Mouse (Mus musculus): ENCODE results near the gene Golga1. TPM values are rescaled to one million over a fixed set of nuclear protein-coding genes. Genes with fewer than 3 reads are reported as not detected.

Gene Golga1
- polyA plus RNA-seq (2012; rRNA removed) = 9.8 and 10.6 TPM in 2 replicates

GRCm38 (mm10) chr2:39065400-39065987 is at the start of gene Golga1:
Golga1 (minus strand) TSS chr2:39065541.

DNA sequence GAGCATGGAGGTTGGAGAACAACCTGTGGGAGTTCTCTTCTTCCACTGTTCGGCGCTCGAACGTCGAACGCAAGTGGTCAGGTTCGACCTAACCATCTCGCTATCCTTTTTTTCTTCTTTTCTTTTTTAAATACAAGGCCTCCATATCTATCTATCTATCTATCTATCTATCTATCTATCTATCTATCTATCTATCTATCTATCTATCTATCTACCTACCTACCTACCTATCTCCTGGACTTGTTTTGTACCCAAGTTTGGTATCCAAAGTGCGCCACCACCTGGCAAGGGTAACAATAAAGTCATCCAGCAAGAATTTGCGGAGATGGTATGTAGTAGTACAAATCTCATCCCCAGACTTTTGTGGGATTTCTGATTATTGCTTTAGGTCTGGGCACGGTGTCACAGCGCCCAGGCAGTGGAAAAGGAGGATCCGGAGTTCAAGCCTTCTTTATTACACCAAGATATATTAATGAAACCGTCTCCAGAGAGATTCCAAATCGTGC is 59.7 kb downstream of the Golga1 start, which contains the start of gene Rpl35:
TSS of gene Rpl35 (minus strand) at position 51 of the 506 bp plus-strand sequence.

GRCm38 (mm10) chr2:39004880-39005435 is 60.4 kb downstream of the Golga1 start, which contains the start of gene Arpc5l:
Arpc5l (plus strand) TSS chr2:39005348.

DNA sequence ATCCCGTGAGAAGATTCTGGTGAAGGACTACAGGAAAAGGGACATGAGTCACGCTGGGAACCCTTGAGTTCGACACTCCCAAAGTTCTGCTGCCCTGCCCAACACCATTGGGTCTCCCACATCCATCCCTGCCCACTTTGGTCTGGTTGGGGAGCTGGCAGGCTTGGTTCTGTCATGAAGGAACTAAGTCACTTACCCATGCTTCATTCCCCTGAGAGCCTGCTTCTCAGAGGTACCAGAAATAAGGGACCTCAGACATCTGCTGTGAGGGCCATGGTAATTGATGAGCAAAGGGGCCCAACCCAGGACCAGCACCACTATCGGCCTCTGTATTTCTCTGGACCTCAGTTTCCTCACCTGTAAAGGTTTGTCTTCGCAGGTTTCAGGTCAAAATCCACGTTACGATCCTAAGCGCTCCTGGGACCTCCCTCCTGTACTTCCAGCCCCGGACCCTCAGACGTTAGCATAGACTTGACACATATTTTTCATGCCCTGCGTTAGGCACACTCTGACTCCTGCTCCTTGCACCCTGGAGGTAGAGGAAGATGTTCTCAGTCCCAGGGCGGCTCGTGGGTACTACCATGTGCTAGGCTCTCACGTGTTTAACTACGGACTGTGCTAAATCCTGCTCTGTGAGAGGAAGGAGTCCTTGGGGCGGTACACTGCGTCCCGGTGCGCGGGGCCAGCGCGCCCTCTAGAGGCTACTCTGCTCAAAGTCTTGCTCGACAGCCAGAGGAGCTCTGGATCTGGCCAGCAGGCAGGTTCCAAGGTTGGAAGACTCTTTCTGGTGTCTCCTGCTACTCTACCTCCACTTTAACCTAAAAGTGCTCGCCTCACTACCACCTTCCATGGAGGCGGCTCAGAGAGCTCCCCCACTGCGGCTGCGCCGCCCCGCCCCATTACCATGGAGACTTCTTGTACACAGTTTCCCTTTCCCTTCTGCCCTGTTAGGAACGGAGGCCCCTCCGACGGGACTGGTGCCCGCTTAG is 67.7 kb downstream of the Golga1 start, which contains the start of gene Wdr38:
TSS of gene Wdr38 (plus strand) at position 91 of the 989 bp plus-strand sequence.

Other genes with a start within 250 kb of the Golga1 start
- 1.1 and 1.7 TPM in 2 replicates for gene Nr6a1, start 137.9 kb downstream of the Golga1 start, polyA plus RNA-seq (2012; rRNA removed)
- gene Olfml2a, start 133.6 kb downstream of the Golga1 start, polyA plus RNA-seq (2012; rRNA removed) = 0.12 and 0.17 TPM in 2 replicates
- 0.38 and 0.43 TPM in 2 replicates for gene Wdr38, start 68.1 kb downstream of the Golga1 start, polyA plus RNA-seq (2012; rRNA removed)
- gene Arpc5l, start 60.2 kb downstream of the Golga1 start, polyA plus RNA-seq (2012; rRNA removed) = 27.2 and 31.2 TPM in 2 replicates
- 375 and 410 TPM in 2 replicates for gene Rpl35, start 59.9 kb downstream of the Golga1 start, polyA plus RNA-seq (2012; rRNA removed)
- 1.0 and 1.1 TPM in 2 replicates for gene Scai, start 125.2 kb upstream of the Golga1 start, polyA plus RNA-seq (2012; rRNA removed)
- gene Ppp6c, start 160.9 kb upstream of the Golga1 start, polyA plus RNA-seq (2012; rRNA removed) = 19.9 and 20.3 TPM in 2 replicates

Data from liver, embryonic 18 days (tissue).